Mouse (Mus musculus) right cerebral cortex, adult 2 months (tissue): ENCODE measurements around the gene Kcna4.

Source experiments
- DNase-seq, 2 experiments: peaks; one replicate each; pipeline ENCODE4 v3.0.0; 2021 to 2022; ENCODE audit warnings: low spot score in 2 of 2

Gene Kcna4

DNA sequence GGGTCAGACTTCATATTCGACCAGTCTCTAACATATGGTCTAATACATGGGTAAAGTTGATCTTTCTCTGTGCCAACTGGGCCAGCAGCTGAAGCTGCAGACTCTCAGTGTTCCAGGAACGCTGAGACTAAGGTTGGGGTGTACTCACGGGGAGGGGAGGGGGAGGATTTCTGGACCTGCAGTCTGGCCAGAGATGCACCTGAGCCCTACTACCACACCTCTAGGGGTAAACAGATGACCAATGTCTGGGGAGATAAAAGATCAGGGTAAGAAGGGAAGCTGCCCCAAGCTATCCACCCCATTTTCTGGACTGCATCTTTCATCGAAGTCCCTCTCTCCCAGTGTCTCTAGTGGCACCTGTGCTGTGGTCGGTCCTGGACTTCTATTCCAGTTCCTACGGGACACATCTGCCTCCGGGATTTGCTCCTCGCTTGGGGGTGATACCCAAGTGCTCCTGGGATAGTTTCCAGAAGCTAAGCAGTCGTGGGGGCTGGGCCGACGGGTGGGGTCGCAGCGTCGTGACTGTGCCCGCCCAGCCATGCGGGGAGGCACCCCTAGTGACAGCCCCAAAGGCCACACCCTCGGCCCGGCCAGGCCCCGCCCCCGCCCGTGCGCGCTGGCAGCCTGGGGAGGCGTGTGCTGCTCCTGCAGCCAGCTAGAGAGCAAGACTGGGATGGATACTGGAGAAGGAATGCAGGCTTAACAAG, at the start of gene Kcna4:
Kcna4 (plus strand) TSS at position 650 of the 707 bp plus-strand sequence.
- DNase-seq: peak; percentile 68 to 76

DNA sequence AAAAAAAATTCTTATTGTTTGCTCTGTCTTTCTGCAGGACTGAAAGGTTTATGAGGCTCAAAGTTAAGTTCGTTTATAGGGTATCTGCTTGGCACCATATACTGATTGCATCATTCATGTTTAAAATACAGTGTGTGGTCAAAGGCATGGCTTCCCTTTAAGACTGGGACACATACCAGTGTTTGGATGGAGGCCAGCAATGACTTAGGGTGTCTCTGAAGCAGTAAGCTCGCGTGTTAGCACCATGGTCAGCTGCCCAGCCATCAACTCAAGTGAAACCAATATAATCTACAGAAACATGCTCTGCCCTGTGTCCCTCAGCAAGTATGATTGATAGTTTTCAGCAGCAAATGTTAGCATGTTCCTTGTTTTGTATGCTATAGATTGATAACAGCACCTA, 32.3 kb upstream of the Kcna4 start:
- no peak for DNase-seq

DNA sequence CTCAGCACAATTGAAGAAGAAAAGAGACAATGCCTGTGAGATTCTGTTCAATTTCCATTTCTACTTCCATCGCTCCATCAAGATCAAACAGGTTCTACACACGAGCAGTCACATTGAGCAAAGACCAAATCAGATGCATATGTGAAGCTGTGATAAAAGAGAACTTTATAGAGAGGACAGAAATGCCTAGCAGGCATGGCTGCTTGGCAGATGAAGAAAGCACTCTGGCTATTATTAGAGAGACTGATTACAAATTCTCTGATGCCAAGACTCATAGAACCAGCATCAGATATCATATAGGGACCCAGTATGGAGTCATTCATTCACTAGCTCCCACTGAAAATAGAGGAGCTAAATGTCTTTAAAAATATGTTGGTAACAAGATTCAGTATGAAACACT, 24.2 kb upstream of the Kcna4 start:
- DNase-seq: no peak

DNA sequence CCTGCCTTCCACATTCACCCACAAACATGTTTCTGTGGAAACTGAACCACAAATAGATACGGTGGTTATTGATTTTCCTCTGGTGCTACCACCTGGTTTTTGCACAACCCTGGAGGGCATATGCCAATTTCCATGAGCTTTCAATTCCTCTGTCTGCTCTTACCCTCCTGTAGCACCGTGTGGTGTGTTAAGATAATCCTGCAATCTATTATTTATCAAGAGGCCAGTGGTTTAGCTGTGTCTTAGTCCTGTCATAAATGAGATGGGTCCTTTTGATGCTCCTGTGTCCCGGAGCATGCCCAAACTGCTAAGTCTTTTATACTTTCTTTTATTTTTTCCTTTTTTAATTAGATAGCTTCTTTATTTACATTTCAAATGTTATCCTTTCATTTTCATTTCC, 20.4 kb upstream of the Kcna4 start:
- no peak for DNase-seq

DNA sequence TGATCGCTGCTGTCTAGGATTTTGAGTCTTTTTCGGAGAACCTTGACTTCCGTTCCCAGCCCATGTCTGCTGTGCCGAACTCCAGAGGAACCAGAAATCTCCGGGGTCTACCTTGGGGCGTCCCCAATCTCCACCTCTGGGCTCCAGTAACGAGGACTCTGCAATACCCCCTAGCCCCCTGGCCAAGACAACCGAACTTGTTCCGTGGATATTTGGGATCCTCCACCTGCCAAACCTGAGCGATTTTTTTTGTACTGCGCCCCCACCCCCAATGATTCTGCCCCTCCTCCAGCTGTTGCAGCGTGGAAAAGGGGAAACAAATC, 219 bp downstream of the Kcna4 start:
- no peak for DNase-seq

DNA sequence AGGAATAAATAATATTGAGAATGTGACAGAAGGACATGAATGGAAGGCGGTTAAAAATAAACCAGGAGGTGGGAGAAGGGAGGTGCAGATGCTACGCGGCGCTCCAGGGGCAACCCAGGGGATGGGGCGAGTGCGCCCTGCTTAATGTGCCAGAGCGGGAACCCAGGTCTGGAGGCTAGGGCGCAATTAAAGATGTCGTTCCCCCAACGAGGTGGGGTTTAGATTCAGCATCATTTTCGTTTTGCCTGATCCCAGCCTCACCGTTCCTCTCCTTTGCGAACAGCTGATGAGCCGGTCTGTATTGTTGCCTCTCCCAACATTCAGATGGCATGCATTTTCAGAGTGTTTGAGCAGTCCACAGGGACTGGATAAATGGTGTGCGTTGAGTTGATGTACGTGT, 703 bp downstream of the Kcna4 start:
- peak; percentile 54 to 55 for DNase-seq

DNA sequence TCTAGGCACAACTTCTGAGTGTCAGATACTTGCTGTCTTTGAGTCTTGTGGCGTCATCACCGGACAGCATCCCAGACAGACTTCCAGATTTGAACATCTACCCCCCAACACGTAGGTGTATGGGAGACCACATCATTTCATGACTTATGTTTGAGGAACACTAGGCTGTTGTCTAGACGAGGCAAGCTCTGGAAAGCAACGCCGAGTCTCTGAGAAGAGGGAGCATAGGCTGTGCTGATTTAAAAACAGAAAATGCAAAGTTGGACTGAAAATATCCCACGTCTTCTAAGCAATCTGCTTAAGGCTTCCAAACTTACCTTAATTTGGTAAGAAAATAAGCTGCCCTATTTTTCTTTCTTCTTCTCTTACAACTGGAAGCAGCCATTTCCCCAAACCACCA, 4.1 kb downstream of the Kcna4 start:
- DNase-seq: peak in 1 of 2 experiments; percentile 10

DNA sequence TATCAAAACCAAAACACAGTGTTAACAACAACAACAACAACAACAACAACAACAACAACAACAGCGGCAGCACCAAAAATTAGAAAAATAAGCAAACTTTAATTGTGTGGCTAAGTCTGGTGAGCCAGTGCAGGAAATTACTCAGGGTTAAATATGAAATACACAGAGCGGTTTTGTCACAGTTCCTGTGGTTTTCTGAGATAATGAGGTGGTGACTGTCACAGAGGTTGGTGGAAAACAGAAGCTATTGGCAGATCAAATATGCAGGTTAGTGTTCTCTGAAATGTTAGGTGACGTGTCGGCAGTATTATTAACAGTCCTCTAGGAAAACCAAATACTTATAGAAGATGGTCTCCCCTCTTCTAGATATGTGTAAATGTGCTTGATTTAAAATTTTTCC, 11.4 kb downstream of the Kcna4 start:
- DNase-seq: no peak

DNA sequence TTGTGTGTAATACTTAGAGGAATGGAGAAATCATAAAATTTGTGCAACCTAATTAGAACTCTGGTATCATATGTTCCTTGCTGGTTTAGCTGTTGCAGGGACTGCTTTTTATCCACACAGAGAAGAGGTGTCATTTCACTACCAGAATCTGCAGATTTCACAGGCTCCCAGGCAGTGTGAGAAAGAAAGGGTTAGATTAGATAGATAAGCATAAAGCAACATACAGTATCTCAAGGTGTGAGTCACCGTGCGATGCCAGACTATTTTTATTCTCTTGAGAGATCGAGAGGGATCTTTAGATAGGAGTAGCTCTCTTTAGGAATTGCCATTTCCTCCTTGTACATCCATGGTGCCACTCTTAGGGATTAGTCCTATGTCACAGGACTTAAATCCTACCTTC, 14.3 kb downstream of the Kcna4 start:
- DNase-seq: peak in 1 of 2 experiments; percentile 37

DNA sequence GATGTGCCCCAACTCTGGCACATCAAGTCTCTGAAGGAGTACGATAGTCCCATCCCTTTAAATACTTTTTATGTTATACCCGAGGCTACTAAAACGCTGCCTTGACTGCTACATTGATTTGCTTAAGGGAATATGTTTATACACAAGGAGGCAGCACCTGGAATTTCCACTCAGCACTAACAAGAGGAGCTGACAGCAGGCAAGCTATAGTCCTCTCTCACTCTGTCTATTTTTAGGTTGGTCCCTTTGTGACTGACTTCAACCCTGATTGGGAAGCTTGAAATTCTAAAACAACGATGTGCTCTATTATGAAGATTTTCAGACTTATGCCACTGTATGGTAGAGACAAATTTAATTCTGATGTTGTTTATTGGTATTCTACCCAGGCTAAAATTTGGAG, 15.6 kb downstream of the Kcna4 start:
- DNase-seq: no peak

DNA sequence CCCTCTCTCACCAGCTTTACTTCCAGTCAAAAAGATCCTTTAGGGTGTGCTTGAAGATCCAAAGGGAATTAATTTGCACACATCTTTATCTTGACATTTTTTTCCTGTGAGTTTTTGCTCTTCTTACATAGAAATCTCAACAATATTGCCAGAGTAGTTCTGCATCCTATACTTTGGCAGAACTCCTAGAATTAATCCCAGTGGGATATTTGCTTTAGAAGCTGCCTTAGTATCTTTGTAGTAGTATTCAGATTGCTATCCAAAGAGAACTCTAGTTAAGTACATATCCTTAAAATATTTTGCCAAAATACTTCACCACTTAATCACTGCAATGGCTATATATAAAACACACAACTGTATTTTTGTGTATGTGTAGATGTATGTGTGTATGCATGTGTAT, 28.2 kb downstream of the Kcna4 start:
- DNase-seq: no peak

DNA sequence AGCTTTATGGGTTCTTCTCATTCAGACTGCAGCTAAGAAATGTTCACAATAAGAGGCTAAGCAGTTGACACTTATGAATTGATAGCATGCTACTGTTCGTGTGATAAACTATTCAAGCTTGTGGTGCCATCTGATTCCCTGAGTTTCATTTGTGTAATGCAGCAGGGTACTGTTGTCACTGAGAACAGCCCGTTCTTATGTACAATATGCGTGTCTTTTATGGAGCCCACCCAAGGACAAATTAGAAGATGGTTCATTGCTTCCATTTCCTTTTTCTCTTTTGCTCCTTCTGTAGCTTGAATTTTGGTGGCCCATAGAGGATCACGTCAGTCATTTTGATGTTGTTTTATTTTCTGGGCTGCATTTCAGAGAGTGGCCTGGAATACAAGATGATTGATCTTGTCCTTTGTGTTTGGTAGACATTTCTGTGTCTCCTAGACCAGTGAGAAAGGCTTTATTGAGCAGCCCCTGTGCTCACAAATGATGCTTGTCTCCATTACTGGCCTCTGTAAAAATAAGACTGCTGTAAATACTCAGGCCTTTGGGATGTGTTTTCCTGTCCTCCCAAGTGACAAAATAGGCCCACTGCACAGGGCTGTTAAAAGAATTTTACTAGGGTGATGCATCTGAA, 31.3 kb downstream of the Kcna4 start:
- no peak for DNase-seq

DNA sequence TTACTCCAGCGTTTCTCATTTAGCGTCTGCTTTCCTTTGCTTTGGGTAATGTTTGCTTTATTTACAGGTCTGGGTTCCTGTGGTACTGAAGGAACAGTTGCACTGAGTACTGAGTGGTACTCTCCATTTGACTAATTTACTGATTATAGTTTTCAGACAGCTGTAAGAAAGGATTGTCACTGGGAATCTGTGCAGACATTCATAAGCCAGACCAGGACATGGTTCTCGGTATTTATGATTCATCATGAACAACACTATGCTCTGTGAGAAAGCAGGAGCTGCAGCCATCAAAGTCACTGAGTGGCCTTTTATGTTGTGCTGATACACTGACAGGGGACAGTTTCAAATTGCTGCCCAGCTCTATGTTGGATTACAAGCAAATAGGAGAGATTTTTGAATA, 33.7 kb downstream of the Kcna4 start:
- DNase-seq: no peak

DNA sequence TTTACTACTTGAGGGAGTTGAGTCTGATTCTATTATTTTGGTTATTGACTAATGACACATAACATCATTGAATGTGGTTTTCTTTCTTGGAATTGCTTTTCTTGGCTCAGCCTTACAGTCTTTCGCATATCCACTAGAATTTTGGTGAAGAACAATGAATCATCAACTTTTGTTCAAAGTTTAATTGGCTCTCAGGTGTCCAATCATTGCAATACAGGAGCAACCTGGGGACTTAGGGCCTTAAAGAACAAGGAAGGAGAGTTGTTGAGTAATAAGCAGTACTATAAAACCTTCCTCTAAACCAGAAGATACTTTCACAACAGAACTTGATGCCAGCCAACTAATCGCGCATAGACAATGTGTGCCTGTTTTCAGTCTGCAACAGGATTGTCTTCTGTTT, 36.8 kb downstream of the Kcna4 start:
- DNase-seq: no peak

DNA sequence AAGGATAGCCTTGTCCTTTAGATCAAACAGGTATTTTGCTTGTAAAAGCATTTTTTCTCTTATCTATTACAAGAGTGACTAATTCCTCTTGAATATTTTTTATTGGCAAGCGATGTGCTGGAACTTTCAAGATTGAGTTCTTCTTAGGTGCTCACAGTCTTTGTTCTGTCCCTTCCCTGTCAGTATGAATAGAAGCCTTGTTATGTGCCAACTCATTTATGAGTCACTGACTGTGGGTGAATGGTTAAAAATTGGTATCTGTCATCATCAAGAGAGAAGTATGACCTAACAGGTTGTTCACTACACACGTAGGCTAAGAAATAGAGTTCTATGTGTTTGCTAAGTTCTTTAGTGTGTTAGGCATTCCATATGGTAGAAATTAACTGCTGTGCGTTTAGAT, 50.9 kb downstream of the Kcna4 start:
- DNase-seq: no peak

DNA sequence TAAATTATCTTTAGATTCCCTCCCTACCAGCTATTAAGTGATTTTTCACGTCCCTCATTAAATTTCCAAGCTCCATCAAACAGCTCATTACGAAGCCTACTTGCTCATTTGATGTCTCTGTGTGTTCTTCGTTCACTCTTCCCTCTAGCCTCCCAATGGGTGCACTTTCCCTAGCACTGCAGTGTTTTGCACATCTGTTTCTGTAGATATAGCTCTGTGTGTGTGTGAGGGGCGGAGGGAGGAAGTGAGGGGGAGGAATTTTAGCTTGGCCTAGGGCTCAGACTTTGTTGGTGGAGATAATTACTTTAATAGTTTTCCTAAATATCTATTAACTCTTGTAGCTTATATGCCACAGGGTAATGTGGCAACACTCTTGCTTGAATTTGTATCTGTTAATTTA, 54.4 kb downstream of the Kcna4 start:
- no peak for DNase-seq

DNA sequence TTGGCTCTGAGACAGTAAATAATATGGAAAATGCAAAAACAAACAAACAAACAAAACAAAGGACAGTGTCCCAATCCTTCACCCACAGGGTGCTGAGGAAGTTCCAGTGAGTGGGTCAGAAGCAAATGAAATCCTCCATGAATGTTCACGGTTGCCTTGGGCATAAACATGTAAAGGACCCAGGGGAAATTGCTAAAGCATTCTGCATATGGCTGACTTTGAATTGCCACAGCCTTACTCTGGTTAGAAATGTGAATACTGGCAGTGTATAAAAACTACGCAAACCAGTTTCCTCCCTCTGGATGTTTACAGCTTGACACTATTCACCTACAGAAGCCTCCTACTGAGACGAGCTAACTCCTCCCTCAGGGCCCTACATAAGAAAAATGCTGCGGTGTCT, 54.9 kb downstream of the Kcna4 start:
- no peak for DNase-seq
